Mouse (Mus musculus): ENCODE data around the gene Ldhd. TPM values are rescaled to one million over a fixed set of nuclear protein-coding genes. Genes with fewer than 3 reads are reported as not detected.

Gene Ldhd
- total and polyA plus RNA-seq, 3 experiments = 0.08 TPM; not detected in 2

DNA sequence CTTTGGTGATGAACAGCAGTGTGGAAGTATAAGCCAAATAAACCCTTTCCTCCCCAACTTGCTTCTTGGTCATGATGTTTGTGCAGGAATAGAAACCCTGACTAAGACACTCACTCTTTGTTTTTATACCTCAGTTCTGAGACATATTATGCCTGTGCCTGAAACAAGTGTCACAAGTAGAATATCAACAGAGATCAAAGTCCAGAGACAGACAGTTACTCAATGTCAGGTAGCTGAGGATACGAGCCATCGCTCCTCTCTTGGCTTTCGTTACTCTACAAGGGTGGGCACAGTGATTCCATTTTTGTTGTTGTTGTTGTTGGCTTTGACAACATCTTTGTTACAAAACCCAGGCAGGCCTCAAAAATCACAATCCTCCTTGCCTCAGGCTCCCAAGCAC, 2.8 kb upstream of the Ldhd start:
- TF ChIP-seq HCFC1 (IDR thresholded peaks at IDR 0.05; ENCODE audit: low read depth, low read length) = no peak
- TF ChIP-seq KAT2A (IDR thresholded peaks at IDR 0.05; ENCODE audit: insufficient replicate concordance, low read length) = no peak
- no peak for TF ChIP-seq JUND (conservative IDR thresholded peaks at IDR 0.05; ENCODE audit: low read depth, low read length)
- no peak for TF ChIP-seq POLR2AphosphoS2 (IDR thresholded peaks at IDR 0.05; ENCODE audit: low read depth, low read length)
- no peak for TF ChIP-seq ETS1 (conservative IDR thresholded peaks at IDR 0.05; ENCODE audit: low read depth, low read length)
- TF ChIP-seq MEF2A (IDR thresholded peaks at IDR 0.05; ENCODE audit: borderline replicate concordance, low read depth, low read length) = no peak
- no peak for TF ChIP-seq GABPA (IDR thresholded peaks at IDR 0.05; ENCODE audit: insufficient replicate concordance, low read depth, low read length)
- no peak for TF ChIP-seq ZMIZ1 (IDR thresholded peaks at IDR 0.05; ENCODE audit: low read depth, low read length)
- no peak for TF ChIP-seq CHD1 (IDR thresholded peaks at IDR 0.05; ENCODE audit: low read depth, low read length)
- no peak for TF ChIP-seq NRF1 (IDR thresholded peaks at IDR 0.05; ENCODE audit: low read depth, low read length)
- Histone ChIP-seq H3K27me3 (replicated peaks) (no peaks in the 10 kb centered on the region), H3K9ac (ENCODE audit: insufficient read depth, low read depth) (no peak overlapping the region), H3K36me3 (replicated peaks in 1 of 2; ENCODE audit: control insufficient read depth in 1 of 2, insufficient read depth in 1 of 2, low read length in 1 of 2) (no peaks in the 10 kb centered on the region), H3K4me1 (ENCODE audit: control insufficient read depth in 1 of 2, insufficient read depth in 2 of 2) (peaks cover 0 to 7% of the 10 kb centered on the region in 2 experiments; a peak in 2 of 4 replicates), H3K4me2 (ENCODE audit: insufficient read depth, low read depth, poor library complexity, severe bottlenecking) (no peak overlapping the region), H3K27ac (ENCODE audit: insufficient read depth, low read depth) (no peak overlapping the region), H3K4me3 (replicated peaks in 1 of 3; ENCODE audit: low read depth in 2 of 3, low read length in 2 of 3, poor library complexity in 1 of 3) (no peak overlapping the region), H3K79me2 (replicated peaks; ENCODE audit: control insufficient read depth, extremely low read depth, insufficient read depth, poor library complexity, severe bottlenecking) (no peaks in the 10 kb centered on the region), H3K9me3 (replicated peaks; ENCODE audit: low read length) (peaks cover 7% of the 10 kb centered on the region)
- dilution Hi-C loops (cut with MboI; ENCODE audit: extremely low pct_ligation_motif_present, extremely low pct_unique_long_range_greater_than_20kb, low sequenced_read_pairs) (no loop called here), in situ Hi-C loops (cut with MboI; ENCODE audit: low pct_ligation_motif_present, low pct_unique_long_range_greater_than_20kb, low sequenced_read_pairs) (no loop called here)
- no peak for DNase-seq (ENCODE audit: extremely low read depth)

DNA sequence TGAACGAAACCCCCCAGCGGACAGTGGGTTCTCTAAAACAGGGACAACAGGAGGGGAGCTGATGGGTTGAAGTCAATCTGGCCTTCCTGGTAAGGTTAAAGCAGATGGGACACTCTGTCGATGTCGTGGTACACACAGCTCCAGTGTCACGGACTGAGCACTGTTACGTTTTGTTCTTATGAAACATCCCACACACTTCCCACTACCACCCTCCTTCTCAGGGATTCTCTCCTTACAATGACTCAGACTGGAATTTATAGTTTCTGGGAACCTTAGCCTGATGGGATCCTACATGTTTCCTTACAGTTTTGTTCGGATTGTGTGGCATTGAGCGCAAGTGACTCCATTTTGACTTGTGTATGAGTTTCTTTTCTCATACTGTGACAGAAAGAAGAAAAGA, 1.4 kb upstream of the Ldhd start:
- H3K9ac ChIP-seq (ENCODE audit: insufficient read depth, low read depth) = no peak overlapping the region
- no peaks in the 10 kb centered on the region for H3K79me2 ChIP-seq (replicated peaks; ENCODE audit: control insufficient read depth, extremely low read depth, insufficient read depth, poor library complexity, severe bottlenecking)
- no peak for DNase-seq (ENCODE audit: extremely low read depth)
- dilution Hi-C loops (cut with MboI; ENCODE audit: extremely low pct_ligation_motif_present, extremely low pct_unique_long_range_greater_than_20kb, low sequenced_read_pairs) (no loop called here), in situ Hi-C loops (cut with MboI; ENCODE audit: low pct_ligation_motif_present, low pct_unique_long_range_greater_than_20kb, low sequenced_read_pairs) (no loop called here)
- TF ChIP-seq EP300 (IDR thresholded peaks at IDR 0.05; ENCODE audit: low read length) (no peak), MXI1 (IDR thresholded peaks at IDR 0.05; ENCODE audit: low read depth, low read length) (no peak), USF2 (conservative IDR thresholded peaks at IDR 0.05; ENCODE audit: low read depth, low read length) (no peak), MAX (IDR thresholded peaks at IDR 0.05; ENCODE audit: low read length) (no peak), CHD2 (IDR thresholded peaks at IDR 0.05; ENCODE audit: low read length) (no peak), JUND (conservative IDR thresholded peaks at IDR 0.05; ENCODE audit: low read depth, low read length) (no peak)
- H3K4me1 ChIP-seq (ENCODE audit: control insufficient read depth in 1 of 2, insufficient read depth in 2 of 2) = peaks cover 0 to 7% of the 10 kb centered on the region in 2 experiments; a peak in 2 of 4 replicates
- H3K9me3 ChIP-seq (replicated peaks; ENCODE audit: low read length) = peaks cover 7% of the 10 kb centered on the region
- no peak overlapping the region for H3K27ac ChIP-seq (ENCODE audit: insufficient read depth, low read depth)
- no peaks in the 10 kb centered on the region for H3K36me3 ChIP-seq (replicated peaks in 1 of 2; ENCODE audit: control insufficient read depth in 1 of 2, insufficient read depth in 1 of 2, low read length in 1 of 2)
- no peaks in the 10 kb centered on the region for H3K27me3 ChIP-seq (replicated peaks)
- H3K4me3 ChIP-seq (replicated peaks in 1 of 3; ENCODE audit: low read depth in 2 of 3, low read length in 2 of 3, poor library complexity in 1 of 3) = no peak overlapping the region
- H3K4me2 ChIP-seq (ENCODE audit: insufficient read depth, low read depth, poor library complexity, severe bottlenecking) = no peak overlapping the region

Measured in CH12.LX (cell line).